Mouse (Mus musculus): ENCODE results near the gene Gpnmb. TPM values are rescaled to one million over a fixed set of nuclear protein-coding genes. Genes with fewer than 3 reads are reported as not detected.
A peak's percentile ranks its signal among the peaks of the same experiment; 100 is the strongest.

Gpnmb gene
- polyA plus RNA-seq, 1 experiment from 2014 or later: 5.5 TPM

GRCm38 (mm10) chr6:49009161-49009555 is 27.2 kb upstream of the Gpnmb start:
- H3K4me1 ChIP-seq (ENCODE audit: control insufficient read depth, insufficient read depth, low read length): peaks cover 6% of the 10 kb centered on the region
- no peaks in the 10 kb centered on the region; the same call in 1 of the 2 replicates for H3K9me3 ChIP-seq (replicated peaks; ENCODE audit: control insufficient read depth, low read length)
- H3K9ac ChIP-seq (ENCODE audit: low read length): no peak overlapping the region
- 33% methylated on average over 7 of the region's 7 CpGs for WGBS
- no peak overlapping the region for H3K4me3 ChIP-seq (ENCODE audit: low read length)
- no peak for ATAC-seq (replicated peaks; ENCODE audit: extremely low read depth, insufficient read depth, low FRiP score)
- H3K4me2 ChIP-seq (ENCODE audit: low read depth, low read length): peak overlapping the region; percentile 71
- no peaks in the 10 kb centered on the region for H3K36me3 ChIP-seq (ENCODE audit: control insufficient read depth, insufficient read depth)
- no peak overlapping the region for H3K27ac ChIP-seq (ENCODE audit: low read length)
- H3K27me3 ChIP-seq (ENCODE audit: control insufficient read depth, insufficient read depth, low read length): peaks cover 2% of the 10 kb centered on the region; the same call in 1 of the 2 replicates

- H3K27ac ChIP-seq (ENCODE audit: low read length): no peak overlapping the region
- H3K4me2 ChIP-seq (ENCODE audit: low read depth, low read length): no peak overlapping the region
- no peak for ATAC-seq (replicated peaks; ENCODE audit: extremely low read depth, insufficient read depth, low FRiP score)
- no peaks in the 10 kb centered on the region for H3K36me3 ChIP-seq (ENCODE audit: control insufficient read depth, insufficient read depth)
- WGBS: 92% methylated on average over 1 of the region's 1 CpGs
- H3K9ac ChIP-seq (ENCODE audit: low read length): no peak overlapping the region
- peaks cover 6% of the 10 kb centered on the region for H3K4me1 ChIP-seq (ENCODE audit: control insufficient read depth, insufficient read depth, low read length)
- no peaks in the 10 kb centered on the region; the same call in 1 of the 2 replicates for H3K9me3 ChIP-seq (replicated peaks; ENCODE audit: control insufficient read depth, low read length)
- no peak overlapping the region for H3K4me3 ChIP-seq (ENCODE audit: low read length)
- peaks cover 2% of the 10 kb centered on the region; the same call in 1 of the 2 replicates for H3K27me3 ChIP-seq (ENCODE audit: control insufficient read depth, insufficient read depth, low read length)
These were observed 26.7 kb upstream of the Gpnmb start for GRCm38 (mm10) chr6:49009665-49010064.

- Histone ChIP-seq H3K27ac (ENCODE audit: low read length) (no peak overlapping the region), H3K36me3 (ENCODE audit: control insufficient read depth, insufficient read depth) (no peaks in the 10 kb centered on the region), H3K4me1 (ENCODE audit: control insufficient read depth, insufficient read depth, low read length) (peaks cover 6% of the 10 kb centered on the region), H3K4me3 (ENCODE audit: low read length) (no peak overlapping the region), H3K9ac (ENCODE audit: low read length) (no peak overlapping the region), H3K9me3 (replicated peaks; ENCODE audit: control insufficient read depth, low read length) (no peaks in the 10 kb centered on the region; the same call in 1 of the 2 replicates), H3K4me2 (ENCODE audit: low read depth, low read length) (no peak overlapping the region), H3K27me3 (ENCODE audit: control insufficient read depth, insufficient read depth, low read length) (peaks cover 2% of the 10 kb centered on the region; the same call in 1 of the 2 replicates)
- WGBS: 73% methylated on average over 5 of the region's 5 CpGs
- no peak for ATAC-seq (replicated peaks; ENCODE audit: extremely low read depth, insufficient read depth, low FRiP score)
These were observed 25.2 kb upstream of the Gpnmb start for GRCm38 (mm10) chr6:49011191-49011590.

- no peak overlapping the region for H3K4me3 ChIP-seq (ENCODE audit: low read length)
- no peak overlapping the region for H3K9ac ChIP-seq (ENCODE audit: low read length)
- peaks cover 6% of the 10 kb centered on the region for H3K4me1 ChIP-seq (ENCODE audit: control insufficient read depth, insufficient read depth, low read length)
- 69% methylated on average over 4 of the region's 4 CpGs for WGBS
- ATAC-seq (replicated peaks; ENCODE audit: extremely low read depth, insufficient read depth, low FRiP score): no peak
- H3K9me3 ChIP-seq (replicated peaks; ENCODE audit: control insufficient read depth, low read length): no peaks in the 10 kb centered on the region; the same call in 1 of the 2 replicates
- H3K4me2 ChIP-seq (ENCODE audit: low read depth, low read length): no peak overlapping the region
- H3K27me3 ChIP-seq (ENCODE audit: control insufficient read depth, insufficient read depth, low read length): peaks cover 2% of the 10 kb centered on the region; the same call in 1 of the 2 replicates
- H3K27ac ChIP-seq (ENCODE audit: low read length): no peak overlapping the region
- H3K36me3 ChIP-seq (ENCODE audit: control insufficient read depth, insufficient read depth): no peaks in the 10 kb centered on the region
These were observed 23.3 kb upstream of the Gpnmb start for GRCm38 (mm10) chr6:49013023-49013422.

GRCm38 (mm10) chr6:49013458-49013857 is 22.9 kb upstream of the Gpnmb start:
- Histone ChIP-seq H3K4me3 (ENCODE audit: low read length) (no peak overlapping the region), H3K9me3 (replicated peaks; ENCODE audit: control insufficient read depth, low read length) (no peaks in the 10 kb centered on the region; the same call in 1 of the 2 replicates), H3K27me3 (ENCODE audit: control insufficient read depth, insufficient read depth, low read length) (peaks cover 2% of the 10 kb centered on the region; the same call in 1 of the 2 replicates), H3K9ac (ENCODE audit: low read length) (no peak overlapping the region), H3K4me2 (ENCODE audit: low read depth, low read length) (no peak overlapping the region), H3K27ac (ENCODE audit: low read length) (no peak overlapping the region), H3K36me3 (ENCODE audit: control insufficient read depth, insufficient read depth) (no peaks in the 10 kb centered on the region), H3K4me1 (ENCODE audit: control insufficient read depth, insufficient read depth, low read length) (peaks cover 4% of the 10 kb centered on the region)
- ATAC-seq (replicated peaks; ENCODE audit: extremely low read depth, insufficient read depth, low FRiP score): no peak
- WGBS: 80% methylated on average over 3 of the region's 3 CpGs

GRCm38 (mm10) chr6:49017150-49017549 is 19.2 kb upstream of the Gpnmb start:
- 39% methylated on average over 12 of the region's 12 CpGs for WGBS
- H3K4me1 ChIP-seq (ENCODE audit: control insufficient read depth, insufficient read depth, low read length): no peaks in the 10 kb centered on the region

GRCm38 (mm10) chr6:49019341-49019740 is 17.0 kb upstream of the Gpnmb start:
- no peak overlapping the region for H3K4me3 ChIP-seq (ENCODE audit: low read length)
- no peaks in the 10 kb centered on the region for H3K9me3 ChIP-seq (replicated peaks; ENCODE audit: control insufficient read depth, low read length)
- no peaks in the 10 kb centered on the region for H3K27me3 ChIP-seq (ENCODE audit: control insufficient read depth, insufficient read depth, low read length)
- no peak overlapping the region for H3K4me2 ChIP-seq (ENCODE audit: low read depth, low read length)
- H3K4me1 ChIP-seq (ENCODE audit: control insufficient read depth, insufficient read depth, low read length): no peaks in the 10 kb centered on the region
- 90% methylated on average over 1 of the region's 1 CpGs for WGBS
- no peak for ATAC-seq (replicated peaks; ENCODE audit: extremely low read depth, insufficient read depth, low FRiP score)
- no peak overlapping the region for H3K9ac ChIP-seq (ENCODE audit: low read length)
- no peak overlapping the region for H3K27ac ChIP-seq (ENCODE audit: low read length)
- H3K36me3 ChIP-seq (ENCODE audit: control insufficient read depth, insufficient read depth): no peaks in the 10 kb centered on the region

More at GRCm38 (mm10) chr6:49017150-49017549, 19.2 kb upstream of the Gpnmb start:
- Histone ChIP-seq H3K27ac (ENCODE audit: low read length) (no peak overlapping the region), H3K4me2 (ENCODE audit: low read depth, low read length) (0 out of 2 replicates have a peak overlapping the region, but pooled peaks have one; percentile 15), H3K36me3 (ENCODE audit: control insufficient read depth, insufficient read depth) (no peaks in the 10 kb centered on the region), H3K4me3 (ENCODE audit: low read length) (no peak overlapping the region), H3K27me3 (ENCODE audit: control insufficient read depth, insufficient read depth, low read length) (no peaks in the 10 kb centered on the region), H3K9ac (ENCODE audit: low read length) (no peak overlapping the region; the same call in 1 of the 2 replicates), H3K9me3 (replicated peaks; ENCODE audit: control insufficient read depth, low read length) (no peaks in the 10 kb centered on the region)
- ATAC-seq (replicated peaks; ENCODE audit: extremely low read depth, insufficient read depth, low FRiP score): no peak

- Histone ChIP-seq H3K36me3 (ENCODE audit: control insufficient read depth, insufficient read depth) (no peaks in the 10 kb centered on the region), H3K4me2 (ENCODE audit: low read depth, low read length) (no peak overlapping the region), H3K27ac (ENCODE audit: low read length) (no peak overlapping the region), H3K4me1 (ENCODE audit: control insufficient read depth, insufficient read depth, low read length) (no peaks in the 10 kb centered on the region), H3K4me3 (ENCODE audit: low read length) (no peak overlapping the region), H3K27me3 (ENCODE audit: control insufficient read depth, insufficient read depth, low read length) (no peaks in the 10 kb centered on the region), H3K9ac (ENCODE audit: low read length) (no peak overlapping the region), H3K9me3 (replicated peaks; ENCODE audit: control insufficient read depth, low read length) (no peaks in the 10 kb centered on the region)
- 73% methylated on average over 14 of the region's 14 CpGs for WGBS
- ATAC-seq (replicated peaks; ENCODE audit: extremely low read depth, insufficient read depth, low FRiP score): no peak
These were observed 15.0 kb upstream of the Gpnmb start for GRCm38 (mm10) chr6:49021141-49022012.

GRCm38 (mm10) chr6:49022384-49022783 is 14.0 kb upstream of the Gpnmb start:
- H3K27ac ChIP-seq (ENCODE audit: low read length): no peak overlapping the region
- H3K4me2 ChIP-seq (ENCODE audit: low read depth, low read length): no peak overlapping the region
- H3K9ac ChIP-seq (ENCODE audit: low read length): no peak overlapping the region
- H3K27me3 ChIP-seq (ENCODE audit: control insufficient read depth, insufficient read depth, low read length): no peaks in the 10 kb centered on the region
- no peak overlapping the region for H3K4me3 ChIP-seq (ENCODE audit: low read length)
- H3K36me3 ChIP-seq (ENCODE audit: control insufficient read depth, insufficient read depth): no peaks in the 10 kb centered on the region
- H3K9me3 ChIP-seq (replicated peaks; ENCODE audit: control insufficient read depth, low read length): no peaks in the 10 kb centered on the region
- no peaks in the 10 kb centered on the region for H3K4me1 ChIP-seq (ENCODE audit: control insufficient read depth, insufficient read depth, low read length)
- WGBS: 73% methylated on average over 2 of the region's 2 CpGs
- ATAC-seq (replicated peaks; ENCODE audit: extremely low read depth, insufficient read depth, low FRiP score): no peak
